Mouse (Mus musculus) embryonic facial prominence, embryonic 11.5 days (tissue): ENCODE results near the gene Ano10. TPM values are rescaled to one million over a fixed set of nuclear protein-coding genes. Genes with fewer than 3 reads are reported as not detected.

Experiments used
- ATAC-seq: fragments of 200-750 bp; cut with Nextera tagmentation; replicated peaks from 2 replicates; pipeline ENCODE4 v1.8.0; 2017; ENCODE audit warnings: low read depth; ENCODE audit not compliant: insufficient number of reproducible peaks, low FRiP score, low TSS enrichment
- DNase-seq: peaks from one replicate; pipeline ENCODE4 v3.0.0-alpha.2; 2015; ENCODE audit warnings: low spot score
- H3K27ac ChIP-seq: fragments of 300-500 bp; sonication (generic); replicated peaks from 2 replicates; pipeline ENCODE4 v1.5.1; 2014; ENCODE audit warnings: mild to moderate bottlenecking, low read depth, low read length, control low read depth
- H3K27me3 ChIP-seq: fragments of 300-500 bp; sonication (generic); 2 replicates; pipeline ENCODE4 v1.6.1; 2014; ENCODE audit warnings: mild to moderate bottlenecking, low read length, moderate library complexity, mixed read lengths; ENCODE audit not compliant: control insufficient read depth, insufficient read depth
- H3K36me3 ChIP-seq: fragments of 300-500 bp; sonication (generic); replicated peaks from 2 replicates; pipeline ENCODE4 v1.6.1; 2014; ENCODE audit warnings: low read depth, mild to moderate bottlenecking, low read length, moderate library complexity, mixed read lengths; ENCODE audit not compliant: control insufficient read depth, insufficient read depth
- H3K4me1 ChIP-seq: fragments of 300-500 bp; sonication (generic); 2 replicates; pipeline ENCODE4 v1.6.1; 2014; ENCODE audit warnings: low read length, mixed read lengths; ENCODE audit not compliant: control insufficient read depth, insufficient read depth
- H3K4me2 ChIP-seq: fragments of 300-500 bp; sonication (generic); 2 replicates; pipeline ENCODE4 v1.6.1; 2014; ENCODE audit warnings: low read depth, mild to moderate bottlenecking, control low read depth, low read length, moderate library complexity
- H3K4me3 ChIP-seq: fragments of 300-500 bp; sonication (generic); 2 replicates; pipeline ENCODE4 v1.5.1; 2014; ENCODE audit warnings: low read depth, low read length, control low read depth
- H3K9ac ChIP-seq: fragments of 300-500 bp; sonication (generic); replicated peaks from 2 replicates; pipeline ENCODE4 v1.6.1; 2014; ENCODE audit warnings: mild to moderate bottlenecking, control low read depth, low read length
- H3K9me3 ChIP-seq: fragments of 300-500 bp; sonication (generic); replicated peaks from 2 replicates; pipeline ENCODE4 v1.6.1; 2016; ENCODE audit warnings: mild to moderate bottlenecking, low read length, inconsistent platforms, mixed read lengths; ENCODE audit not compliant: control insufficient read depth
- WGBS: fragments of 180-500 bp; shearing (Covaris S2); extraction: QIAGEN DNeasy Blood & Tissue Kit; methylation state at CpG from one replicate; pipeline ENCODE4 v1.1.7; 2014; 5-methylcytosine and 5-hydroxymethylcytosine counted together
- polyA plus RNA-seq: library from polyadenylated mRNA; unstranded; fragments of >200 nt; fragmentation: Nextera tagmentation; extraction: Ambion mirVana; gene quantifications from 2 replicates; pipeline ENCODE4 v1.2.1, GENCODE M21; 2014

Gene Ano10
- polyA plus RNA-seq, 1 experiment from 2014 or later, result 35.2 TPM

DNA sequence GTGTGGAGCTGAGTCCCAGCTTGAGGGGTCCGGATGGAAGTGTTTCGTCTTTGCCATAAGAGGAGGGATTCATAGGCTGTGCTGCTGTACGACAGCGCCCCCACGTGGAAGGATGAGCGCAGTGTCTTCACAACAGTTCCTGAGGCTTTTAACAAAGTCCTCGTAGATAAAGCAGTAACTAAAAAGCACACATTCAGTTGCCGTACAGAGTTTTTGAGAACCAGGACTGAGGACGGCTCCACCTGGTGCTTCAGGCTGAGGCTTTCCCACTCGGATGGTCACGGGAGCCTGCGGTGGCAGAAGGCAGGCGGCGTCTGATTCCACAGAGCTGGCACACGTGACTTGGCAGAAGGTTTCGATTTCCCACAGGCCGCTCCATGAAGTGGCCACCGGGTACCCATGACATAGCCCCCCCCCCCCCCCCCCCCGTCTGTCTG lies 16.4 kb upstream of the Ano10 start:
- Histone ChIP-seq H3K4me2 (peak overlapping the region; percentile 30), H3K4me1 (no peaks in the 10 kb centered on the region; the same call in 1 of the 2 replicates), H3K27ac (no peak overlapping the region), H3K9ac (peak overlapping the region; percentile 38), H3K4me3 (peak overlapping the region; percentile 17), H3K36me3 (no peaks in the 10 kb centered on the region), H3K9me3 (no peaks in the 10 kb centered on the region), H3K27me3 (no peaks in the 10 kb centered on the region)
- DNase-seq, result peak; percentile 91
- ATAC-seq, result peak; percentile 84
- WGBS, result 1% methylated on average over 19 of the region's 19 CpGs

DNA sequence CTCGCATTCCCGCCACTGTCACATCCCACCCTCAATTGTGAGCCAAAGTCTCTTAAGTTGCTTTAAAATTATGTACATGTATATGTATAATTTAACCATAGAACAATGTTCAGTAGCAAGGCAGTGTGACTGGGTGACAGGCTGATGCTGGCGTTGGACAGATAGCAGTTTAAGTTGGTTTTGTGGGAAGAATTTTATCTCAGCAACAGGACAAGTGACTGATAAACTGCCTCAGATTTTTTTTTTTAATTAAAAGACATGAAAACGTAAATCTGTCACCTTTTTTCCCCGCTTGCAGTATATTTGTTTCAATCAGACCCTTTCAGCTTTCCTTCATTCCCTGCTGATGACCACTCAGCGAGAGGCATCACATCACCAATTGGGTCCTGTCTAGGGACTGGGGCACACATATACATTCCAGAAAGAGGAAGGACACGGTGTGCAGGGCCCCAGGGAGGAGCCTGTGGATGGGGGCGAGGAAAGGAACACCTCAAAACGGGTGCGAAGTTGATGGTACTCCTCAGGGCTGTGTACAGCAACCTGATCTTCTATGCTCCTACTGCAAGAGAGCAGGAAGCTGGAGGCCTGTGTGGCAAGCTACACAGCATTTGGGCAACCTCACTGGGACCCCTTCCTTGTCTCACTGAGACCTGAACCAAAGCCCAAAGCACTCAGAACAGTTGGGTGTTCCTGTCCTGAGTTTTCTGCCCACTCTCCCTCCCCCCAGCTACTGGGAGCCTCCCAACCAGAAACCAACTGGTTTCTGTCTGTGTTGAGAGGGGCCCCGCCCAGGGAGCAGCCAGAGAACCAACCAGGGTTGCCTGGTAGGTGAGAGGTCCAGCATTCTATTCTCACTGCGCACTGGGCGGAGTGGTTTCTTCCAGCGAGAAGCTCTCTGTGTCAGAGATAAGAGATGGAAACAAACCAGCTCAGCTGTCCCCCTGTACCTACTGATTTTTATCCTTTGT lies 15.1 kb upstream of the Ano10 start:
- Histone ChIP-seq H3K4me2 (no peak overlapping the region), H3K36me3 (no peaks in the 10 kb centered on the region)
- WGBS, result 75% methylated on average over 14 of the region's 14 CpGs

GRCm38 (mm10) chr9:122305302-122305701 lies 11.1 kb upstream of the Ano10 start:
- ATAC-seq (no peak), DNase-seq (no peak)
- H3K4me3 ChIP-seq, result no peak overlapping the region
- no peaks in the 10 kb centered on the region; the same call in 1 of the 2 replicates for H3K4me1 ChIP-seq
- H3K9me3 ChIP-seq, result no peaks in the 10 kb centered on the region
- H3K27ac ChIP-seq, result no peak overlapping the region
- H3K36me3 ChIP-seq, result no peaks in the 10 kb centered on the region
- H3K4me2 ChIP-seq, result no peak overlapping the region
- WGBS, result 80% methylated on average over 3 of the region's 3 CpGs
- H3K9ac ChIP-seq, result no peak overlapping the region
- no peaks in the 10 kb centered on the region for H3K27me3 ChIP-seq

More for the DNA sequence above, 15.1 kb upstream of the Ano10 start:
- no peak for DNase-seq
- ATAC-seq, result no peak
- Histone ChIP-seq H3K27ac (no peak overlapping the region), H3K4me1 (no peaks in the 10 kb centered on the region; the same call in 1 of the 2 replicates), H3K27me3 (no peaks in the 10 kb centered on the region), H3K4me3 (no peak overlapping the region), H3K9me3 (no peaks in the 10 kb centered on the region), H3K9ac (no peak overlapping the region)

GRCm38 (mm10) chr9:122296169-122296568 lies 1.9 kb upstream of the Ano10 start:
- Histone ChIP-seq H3K9ac (no peak overlapping the region), H3K27ac (no peak overlapping the region), H3K4me1 (no peaks in the 10 kb centered on the region), H3K4me2 (no peak overlapping the region), H3K9me3 (no peaks in the 10 kb centered on the region), H3K36me3 (no peaks in the 10 kb centered on the region), H3K4me3 (no peak overlapping the region), H3K27me3 (no peaks in the 10 kb centered on the region)
- WGBS, result 94% methylated on average over 5 of the region's 5 CpGs
- no peak for ATAC-seq
- no peak for DNase-seq

DNA sequence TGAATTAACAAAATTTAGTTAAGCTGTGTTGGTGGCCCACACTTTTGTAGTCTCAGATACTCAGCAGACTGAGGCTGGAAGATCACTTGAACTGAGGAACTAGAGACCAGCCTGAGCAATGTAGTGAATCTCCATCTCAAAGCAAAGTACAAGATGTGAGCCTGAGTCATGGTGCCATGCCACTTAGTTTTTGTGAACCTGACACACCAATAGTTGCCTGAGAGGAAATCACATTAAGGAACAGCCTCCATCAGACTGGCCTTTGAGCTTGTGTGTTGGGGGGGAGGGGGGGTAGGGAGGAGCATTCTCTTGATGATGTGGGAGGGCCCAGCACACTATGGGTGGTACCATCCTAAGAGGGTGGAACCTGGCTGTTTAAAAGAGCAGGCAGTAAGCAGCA lies 1.2 kb upstream of the Ano10 start:
- H3K9ac ChIP-seq, result no peak overlapping the region
- H3K9me3 ChIP-seq, result no peaks in the 10 kb centered on the region
- DNase-seq (no peak), ATAC-seq (no peak)
- H3K4me1 ChIP-seq, result no peaks in the 10 kb centered on the region
- no peak overlapping the region for H3K4me3 ChIP-seq
- no peak overlapping the region for H3K4me2 ChIP-seq
- no peak overlapping the region for H3K27ac ChIP-seq
- no peaks in the 10 kb centered on the region for H3K36me3 ChIP-seq
- no peaks in the 10 kb centered on the region for H3K27me3 ChIP-seq

- no peaks in the 10 kb centered on the region for H3K9me3 ChIP-seq
- DNase-seq (peak; percentile 53), ATAC-seq (peak; percentile 82)
- H3K27me3 ChIP-seq, result no peaks in the 10 kb centered on the region
- no peaks in the 10 kb centered on the region for H3K36me3 ChIP-seq
- 0 out of 2 replicates have a peak overlapping the region, but pooled peaks have one; percentile 16 for H3K27ac ChIP-seq
- peak overlapping the region; percentile 81 for H3K9ac ChIP-seq
- peak overlapping the region; percentile 66 for H3K4me3 ChIP-seq
- H3K4me1 ChIP-seq, result no peaks in the 10 kb centered on the region
- peak overlapping the region; percentile 67 for H3K4me2 ChIP-seq
- under 1% methylated on average over 23 of the region's 23 CpGs for WGBS
Observed at GRCm38 (mm10) chr9:122293865-122294241, 370 bp downstream of the Ano10 start.

GRCm38 (mm10) chr9:122290192-122290591 lies 4.0 kb downstream of the Ano10 start:
- H3K4me1 ChIP-seq, result no peaks in the 10 kb centered on the region
- no peaks in the 10 kb centered on the region for H3K36me3 ChIP-seq
- DNase-seq (no peak), ATAC-seq (no peak)
- no peak overlapping the region for H3K27ac ChIP-seq
- H3K9me3 ChIP-seq, result no peaks in the 10 kb centered on the region
- H3K4me2 ChIP-seq, result no peak overlapping the region
- H3K27me3 ChIP-seq, result no peaks in the 10 kb centered on the region
- no peak overlapping the region for H3K9ac ChIP-seq
- 91% methylated on average over 2 of the region's 2 CpGs for WGBS
- no peak overlapping the region for H3K4me3 ChIP-seq

- H3K4me3 ChIP-seq, result no peak overlapping the region
- H3K9ac ChIP-seq, result no peak overlapping the region
- no peak for DNase-seq
- 38% methylated on average over 3 of the region's 3 CpGs for WGBS
- no peaks in the 10 kb centered on the region for H3K9me3 ChIP-seq
- no peaks in the 10 kb centered on the region for H3K4me1 ChIP-seq
- no peak overlapping the region for H3K27ac ChIP-seq
- H3K27me3 ChIP-seq, result no peaks in the 10 kb centered on the region
- no peak for ATAC-seq
- no peaks in the 10 kb centered on the region for H3K36me3 ChIP-seq
- no peak overlapping the region for H3K4me2 ChIP-seq
Observed at GRCm38 (mm10) chr9:122288416-122288815, 5.8 kb downstream of the Ano10 start.
